Mouse (Mus musculus): Measurements from ENCODE around the gene Polg2. TPM values are rescaled to one million over a fixed set of nuclear protein-coding genes. Genes with fewer than 3 reads are reported as not detected.

Polg2 gene
- polyA plus RNA-seq, 1 experiment from 2014 or later: 11.1 TPM

GRCm38 (mm10) chr11:106780089-106780425 lies 720 bp upstream of the Polg2 start:
- no peak for TF ChIP-seq CTCF (IDR thresholded peaks at IDR 0.05; ENCODE audit: low read depth)
- Histone ChIP-seq H3K4me2 (ENCODE audit: low read length) (peak overlapping the region; percentile 79), H3K4me1 (replicated peaks; ENCODE audit: insufficient read depth, low read length) (no peaks in the 10 kb centered on the region), H3K27ac (peak overlapping the region; percentile 96), H3K9me3 (replicated peaks; ENCODE audit: low read length) (no peaks in the 10 kb centered on the region), H3K36me3 (ENCODE audit: insufficient read depth, low read length) (peaks cover 39% of the 10 kb centered on the region), H3K4me3 (replicated peaks; ENCODE audit: low read depth, low read length) (no peak overlapping the region), H3K9ac (ENCODE audit: low read depth, low read length) (no peak overlapping the region), H3K27me3 (ENCODE audit: insufficient read depth, low read length) (no peaks in the 10 kb centered on the region)
- ATAC-seq (replicated peaks; ENCODE audit: low FRiP score, low read depth): no peak
- 62% methylated on average over 4 of the region's 4 CpGs for WGBS
- no peak for DNase-seq (ENCODE audit: low spot score)

- Histone ChIP-seq H3K4me2 (ENCODE audit: low read length) (peak overlapping the region; percentile 79), H3K4me1 (replicated peaks; ENCODE audit: insufficient read depth, low read length) (no peaks in the 10 kb centered on the region), H3K9me3 (replicated peaks; ENCODE audit: low read length) (no peaks in the 10 kb centered on the region), H3K4me3 (replicated peaks; ENCODE audit: low read depth, low read length) (peak overlapping the region; percentile 62), H3K36me3 (ENCODE audit: insufficient read depth, low read length) (peaks cover 38% of the 10 kb centered on the region), H3K27me3 (ENCODE audit: insufficient read depth, low read length) (no peaks in the 10 kb centered on the region), H3K9ac (ENCODE audit: low read depth, low read length) (peak overlapping the region; percentile 91), H3K27ac (peak overlapping the region; percentile 96)
- DNase-seq (ENCODE audit: low spot score): peak; percentile 68
- peak; percentile 81; the same call in 1 of the 2 replicates for ATAC-seq (replicated peaks; ENCODE audit: low FRiP score, low read depth)
- 1% methylated on average over 39 of the region's 39 CpGs for WGBS
- TF ChIP-seq CTCF (IDR thresholded peaks at IDR 0.05; ENCODE audit: low read depth): no peak
Measured at GRCm38 (mm10) chr11:106778589-106779387, 549 bp downstream of the Polg2 start.

- Histone ChIP-seq H3K4me3 (replicated peaks; ENCODE audit: low read depth, low read length) (no peak overlapping the region), H3K36me3 (ENCODE audit: insufficient read depth, low read length) (peaks cover 35% of the 10 kb centered on the region), H3K27ac (no peak overlapping the region), H3K9ac (ENCODE audit: low read depth, low read length) (no peak overlapping the region), H3K27me3 (ENCODE audit: insufficient read depth, low read length) (no peaks in the 10 kb centered on the region), H3K4me1 (replicated peaks; ENCODE audit: insufficient read depth, low read length) (no peaks in the 10 kb centered on the region), H3K4me2 (ENCODE audit: low read length) (peak overlapping the region; percentile 79; the same call in 1 of the 2 replicates), H3K9me3 (replicated peaks; ENCODE audit: low read length) (no peaks in the 10 kb centered on the region)
- ATAC-seq (replicated peaks; ENCODE audit: low FRiP score, low read depth): no peak
- no peak for DNase-seq (ENCODE audit: low spot score)
- TF ChIP-seq CTCF (IDR thresholded peaks at IDR 0.05; ENCODE audit: low read depth): no peak
- WGBS: 90% methylated on average over 7 of the region's 7 CpGs
Measured at GRCm38 (mm10) chr11:106778132-106778531, 1.2 kb downstream of the Polg2 start.

GRCm38 (mm10) chr11:106777395-106777794 lies 1.9 kb downstream of the Polg2 start:
- no peak for ATAC-seq (replicated peaks; ENCODE audit: low FRiP score, low read depth)
- no peak for DNase-seq (ENCODE audit: low spot score)
- Histone ChIP-seq H3K4me1 (replicated peaks; ENCODE audit: insufficient read depth, low read length) (no peaks in the 10 kb centered on the region), H3K36me3 (ENCODE audit: insufficient read depth, low read length) (peaks cover 32% of the 10 kb centered on the region), H3K4me2 (ENCODE audit: low read length) (no peak overlapping the region), H3K9ac (ENCODE audit: low read depth, low read length) (no peak overlapping the region), H3K9me3 (replicated peaks; ENCODE audit: low read length) (no peaks in the 10 kb centered on the region), H3K4me3 (replicated peaks; ENCODE audit: low read depth, low read length) (no peak overlapping the region), H3K27ac (no peak overlapping the region), H3K27me3 (ENCODE audit: insufficient read depth, low read length) (no peaks in the 10 kb centered on the region)
- no peak for TF ChIP-seq CTCF (IDR thresholded peaks at IDR 0.05; ENCODE audit: low read depth)
- 86% methylated on average over 3 of the region's 3 CpGs for whole genome bisulfite sequencing

- no peak for TF ChIP-seq CTCF (IDR thresholded peaks at IDR 0.05; ENCODE audit: low read depth)
- 80% methylated on average over 4 of the region's 4 CpGs for WGBS
- Histone ChIP-seq H3K4me1 (replicated peaks; ENCODE audit: insufficient read depth, low read length) (no peaks in the 10 kb centered on the region), H3K27ac (no peak overlapping the region), H3K4me2 (ENCODE audit: low read length) (no peak overlapping the region), H3K9ac (ENCODE audit: low read depth, low read length) (no peak overlapping the region), H3K4me3 (replicated peaks; ENCODE audit: low read depth, low read length) (no peak overlapping the region), H3K27me3 (ENCODE audit: insufficient read depth, low read length) (no peaks in the 10 kb centered on the region), H3K9me3 (replicated peaks; ENCODE audit: low read length) (no peaks in the 10 kb centered on the region), H3K36me3 (ENCODE audit: insufficient read depth, low read length) (peaks cover 34% of the 10 kb centered on the region)
- no peak for DNase-seq (ENCODE audit: low spot score)
- ATAC-seq (replicated peaks; ENCODE audit: low FRiP score, low read depth): no peak
Measured at GRCm38 (mm10) chr11:106776960-106777359, 2.4 kb downstream of the Polg2 start.

GRCm38 (mm10) chr11:106773061-106773460 lies 6.3 kb downstream of the Polg2 start:
- H3K4me2 ChIP-seq (ENCODE audit: low read length): no peak overlapping the region
- no peaks in the 10 kb centered on the region for H3K4me1 ChIP-seq (replicated peaks; ENCODE audit: insufficient read depth, low read length)
- H3K9ac ChIP-seq (ENCODE audit: low read depth, low read length): no peak overlapping the region
- 77% methylated on average over 9 of the region's 9 CpGs for WGBS
- no peak overlapping the region for H3K4me3 ChIP-seq (replicated peaks; ENCODE audit: low read depth, low read length)
- ATAC-seq (replicated peaks; ENCODE audit: low FRiP score, low read depth) (no peak), DNase-seq (ENCODE audit: low spot score) (no peak)
- no peak for TF ChIP-seq CTCF (IDR thresholded peaks at IDR 0.05; ENCODE audit: low read depth)
- H3K27ac ChIP-seq: no peak overlapping the region
- H3K9me3 ChIP-seq (replicated peaks; ENCODE audit: low read length): no peaks in the 10 kb centered on the region
- H3K36me3 ChIP-seq (ENCODE audit: insufficient read depth, low read length): peaks cover 53% of the 10 kb centered on the region
- no peaks in the 10 kb centered on the region for H3K27me3 ChIP-seq (ENCODE audit: insufficient read depth, low read length)

All from kidney, postnatal 0 days (tissue).